Mouse (Mus musculus) ES-E14 (cell line): ENCODE measurements at regions not wholly inside any gene's neighbourhood (a gene's known extent, or its start where the extent isn't known, plus 50 kb on each side); places are given as distances from the start of the nearest gene placed in this dataset.

Experiments
- DNase-seq: peaks from one replicate; pipeline ENCODE4 v3.0.0-alpha.2; 2013; ENCODE audit warnings: low read depth, low spot score
- H3K27ac ChIP-seq: 2 replicates; pipeline ENCODE4 v1.5.1; 2012; ENCODE audit warnings: low read depth, mild to moderate bottlenecking, low read length, moderate library complexity, mixed read lengths; ENCODE audit not compliant: poor library complexity, insufficient read depth, severe bottlenecking
- H3K36me3 ChIP-seq: 2 replicates; pipeline ENCODE4 v1.6.1; 2012; ENCODE audit warnings: mild to moderate bottlenecking, low read length, moderate library complexity, mixed read lengths; ENCODE audit not compliant: control insufficient read depth, poor library complexity, insufficient read depth, severe bottlenecking
- H3K4me1 ChIP-seq, 2 experiments: fragments of 150-350 bp in 1 of 2; sonication (generic) in 1 of 2; 2 replicates each; pipeline ENCODE4 v1.6.1; 2012; ENCODE audit warnings: low read length in 2 of 2, mild to moderate bottlenecking in 1 of 2, mixed read lengths in 1 of 2; ENCODE audit not compliant: control insufficient read depth in 2 of 2, insufficient read depth in 2 of 2, poor library complexity in 1 of 2
- H3K4me3 ChIP-seq, 2 experiments: fragments of 150-350 bp in 1 of 2; sonication (generic) in 1 of 2; 2 replicates each; pipeline ENCODE4 v1.5.1; 2012; ENCODE audit warnings: low read length in 2 of 2, low read depth in 1 of 2, mild to moderate bottlenecking in 1 of 2, mixed read lengths in 1 of 2; ENCODE audit not compliant: insufficient read depth in 1 of 2, poor library complexity in 1 of 2, severe bottlenecking in 1 of 2
- H3K9ac ChIP-seq: 2 replicates; pipeline ENCODE4 v1.6.1; 2012; ENCODE audit warnings: low read depth, mild to moderate bottlenecking, low read length, mixed read lengths; ENCODE audit not compliant: poor library complexity, insufficient read depth, severe bottlenecking
- H3K9me3 ChIP-seq: fragments of 150-350 bp; sonication (generic); 2 replicates; pipeline ENCODE4 v1.6.1; 2012; ENCODE audit warnings: low read depth, mild to moderate bottlenecking, low read length; ENCODE audit not compliant: control insufficient read depth, insufficient read depth
- CHD2 ChIP-seq: IDR thresholded peaks from 2 replicates; pipeline ENCODE4 v1.6.1; 2014; ENCODE audit warnings: mild to moderate bottlenecking, low read depth, low read length, inconsistent platforms
- HCFC1 ChIP-seq: IDR thresholded peaks from 2 replicates; pipeline ENCODE4 v1.6.1; 2012; ENCODE audit warnings: low read length, inconsistent platforms, borderline replicate concordance; ENCODE audit not compliant: insufficient read depth
- MAFK ChIP-seq: IDR thresholded peaks from 2 replicates; pipeline ENCODE4 v1.6.1; 2014; ENCODE audit warnings: mild to moderate bottlenecking, low read depth, low read length, inconsistent platforms; ENCODE audit not compliant: insufficient read depth
- ZC3H11A ChIP-seq: IDR thresholded peaks from 2 replicates; pipeline ENCODE4 v1.6.1; 2012; ENCODE audit warnings: low read depth, mild to moderate bottlenecking, inconsistent platforms, low read length, borderline replicate concordance
- ZNF384 ChIP-seq: IDR thresholded peaks from 2 replicates; pipeline ENCODE4 v1.6.1; 2012; ENCODE audit warnings: low read depth, low read length, inconsistent platforms
- in situ Hi-C, 2 experiments: fragments of 600-800 bp; cut with MboI; formaldehyde crosslinking; loops; one replicate each; pipeline ENCODE4 v1.15.1; 2025; ENCODE audit warnings: low sequenced_read_pairs in 2 of 2, inconsistent platforms in 1 of 2; ENCODE audit not compliant: unreplicated experiment in 2 of 2

DNA sequence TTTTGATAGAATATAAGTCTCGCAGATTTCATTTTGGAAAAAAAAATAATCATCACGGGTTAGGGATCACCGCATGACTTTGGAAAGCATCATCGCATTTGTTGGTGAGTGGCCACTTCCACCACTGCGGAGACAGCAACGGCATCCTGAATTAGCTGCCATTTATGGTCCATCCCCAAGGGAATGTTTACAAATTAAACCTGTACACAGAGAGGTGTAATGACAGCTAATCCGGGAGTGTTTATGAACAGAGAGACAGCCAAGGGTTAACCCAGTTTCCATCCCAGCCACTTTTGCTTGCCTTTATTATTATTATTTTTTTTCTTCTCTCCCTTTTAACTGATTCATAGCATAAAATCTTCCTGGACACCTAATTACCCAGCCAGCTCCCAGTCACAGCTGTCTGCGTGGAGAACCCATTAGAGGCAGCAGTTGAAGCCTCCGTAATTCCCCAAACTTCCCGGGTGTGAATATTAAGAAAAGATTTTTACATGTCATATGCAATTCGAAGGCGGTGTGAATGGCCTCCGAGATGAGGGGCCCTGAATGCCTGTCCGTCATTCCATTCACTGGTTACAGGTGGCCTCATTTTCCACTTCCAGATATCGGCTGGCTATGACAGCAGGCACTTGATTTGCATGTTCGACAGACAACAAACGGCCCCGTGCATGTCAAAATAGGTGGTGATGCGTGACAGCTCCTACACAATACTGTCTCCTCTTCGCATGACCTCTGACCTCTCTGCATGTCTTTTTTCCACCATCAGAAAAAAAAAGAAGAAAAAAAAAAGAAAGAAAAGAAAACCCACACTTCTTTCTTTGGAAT, 323.7 kb upstream of the Adamts16 start:
- Histone ChIP-seq H3K4me1 (no peaks in the 10 kb centered on the region), H3K9ac (no peak overlapping the region), H3K9me3 (no peaks in the 10 kb centered on the region), H3K36me3 (no peaks in the 10 kb centered on the region), H3K27ac (no peak overlapping the region), H3K4me3 (no peak overlapping the region)
- DNase-seq = no peak
- in situ Hi-C loops = no loop called here
- TF ChIP-seq MAFK = no peak
- no peak for TF ChIP-seq ZC3H11A
- no peak for TF ChIP-seq HCFC1
- TF ChIP-seq CHD2 = no peak
- TF ChIP-seq ZNF384 = no peak

GRCm38 (mm10) chr13:71164012-71164411, 322.4 kb upstream of the Adamts16 start:
- in situ Hi-C loops = no loop called here
- no peak overlapping the region for H3K27ac ChIP-seq
- no peak overlapping the region for H3K4me3 ChIP-seq
- H3K4me1 ChIP-seq = no peaks in the 10 kb centered on the region
- no peak overlapping the region for H3K9ac ChIP-seq
- TF ChIP-seq MAFK = no peak
- TF ChIP-seq HCFC1 = no peak
- TF ChIP-seq ZC3H11A = no peak
- TF ChIP-seq CHD2 = no peak
- TF ChIP-seq ZNF384 = no peak
- no peaks in the 10 kb centered on the region for H3K9me3 ChIP-seq
- DNase-seq = no peak
- no peaks in the 10 kb centered on the region for H3K36me3 ChIP-seq

- no peak for DNase-seq
- no peaks in the 10 kb centered on the region for H3K4me1 ChIP-seq
- TF ChIP-seq MAFK (no peak), ZC3H11A (no peak), HCFC1 (no peak), CHD2 (no peak), ZNF384 (no peak)
- H3K9me3 ChIP-seq = no peaks in the 10 kb centered on the region
- no peak overlapping the region for H3K9ac ChIP-seq
- no peak overlapping the region for H3K27ac ChIP-seq
- H3K36me3 ChIP-seq = no peaks in the 10 kb centered on the region
- in situ Hi-C loops = no loop called here
- H3K4me3 ChIP-seq = no peak overlapping the region
Measured at GRCm38 (mm10) chr13:71162952-71163351, 321.3 kb upstream of the Adamts16 start.

DNA sequence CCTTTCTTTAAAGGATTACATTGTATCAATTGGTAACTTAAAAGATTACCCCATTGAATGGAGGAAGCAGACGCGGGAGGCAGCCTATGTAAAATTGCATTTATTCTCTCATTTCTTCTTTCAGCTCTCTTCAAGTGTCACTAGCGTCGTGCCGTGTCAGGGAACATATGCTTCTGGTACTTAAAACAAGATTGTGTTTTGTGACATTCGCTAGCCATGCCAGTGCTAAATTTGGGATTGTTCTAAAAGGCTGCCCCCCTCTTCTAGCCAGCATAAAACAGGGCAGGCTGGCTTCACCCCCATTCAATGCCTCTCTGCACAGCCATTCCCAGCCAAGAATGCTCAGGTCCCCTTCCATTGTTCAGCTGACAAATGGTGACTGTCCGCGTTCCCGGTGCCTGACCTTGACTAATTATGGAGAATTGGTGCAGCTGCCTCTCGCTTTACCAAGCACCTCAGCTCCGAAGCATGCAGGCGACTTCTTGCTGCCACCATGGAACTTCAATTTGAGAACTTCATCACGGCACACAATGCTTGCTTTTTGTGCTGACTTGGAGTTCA, 316.8 kb upstream of the Adamts16 start:
- in situ Hi-C loops = no loop called here
- TF ChIP-seq ZC3H11A (no peak), MAFK (no peak), CHD2 (no peak), HCFC1 (no peak), ZNF384 (no peak)
- Histone ChIP-seq H3K27ac (no peak overlapping the region), H3K9ac (no peak overlapping the region), H3K4me1 (no peaks in the 10 kb centered on the region), H3K9me3 (no peaks in the 10 kb centered on the region), H3K36me3 (no peaks in the 10 kb centered on the region), H3K4me3 (no peak overlapping the region)
- no peak for DNase-seq
